Mouse (Mus musculus): Measurements from ENCODE around the gene Tfap2a.

Tfap2a gene

DNA sequence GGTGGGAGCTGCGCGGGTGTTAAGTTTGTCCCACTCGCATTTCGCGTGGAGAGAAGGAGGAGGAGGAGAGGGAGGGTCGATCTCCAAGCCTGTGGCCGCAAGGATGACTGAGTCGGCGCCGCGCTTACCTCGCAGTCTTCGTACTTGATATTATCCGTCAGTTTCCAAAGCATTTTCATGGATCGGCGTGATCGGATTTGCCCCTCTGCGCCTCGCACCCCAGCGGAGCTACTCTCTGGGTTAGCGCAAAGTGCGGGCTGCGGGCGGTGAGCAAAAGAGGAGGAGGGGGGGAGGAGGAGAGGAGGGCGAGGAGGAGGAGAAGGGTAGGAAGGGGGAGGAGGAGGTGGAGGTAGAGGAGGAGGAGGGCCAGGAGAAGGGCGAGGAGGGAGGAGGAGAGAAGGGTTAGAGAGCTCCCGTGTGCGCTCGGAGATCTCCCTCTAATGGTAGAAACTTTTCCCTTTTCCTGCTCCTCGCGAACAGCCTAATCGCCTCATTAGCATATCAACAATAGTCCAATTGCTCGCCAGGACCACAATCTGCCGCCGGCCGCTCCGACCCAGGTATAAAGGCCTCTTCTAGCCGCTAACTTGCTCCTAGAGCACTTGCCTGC, 4.5 kb downstream of the Tfap2a start:
- DNase-seq (ENCODE audit: low spot score), result no peak

DNA sequence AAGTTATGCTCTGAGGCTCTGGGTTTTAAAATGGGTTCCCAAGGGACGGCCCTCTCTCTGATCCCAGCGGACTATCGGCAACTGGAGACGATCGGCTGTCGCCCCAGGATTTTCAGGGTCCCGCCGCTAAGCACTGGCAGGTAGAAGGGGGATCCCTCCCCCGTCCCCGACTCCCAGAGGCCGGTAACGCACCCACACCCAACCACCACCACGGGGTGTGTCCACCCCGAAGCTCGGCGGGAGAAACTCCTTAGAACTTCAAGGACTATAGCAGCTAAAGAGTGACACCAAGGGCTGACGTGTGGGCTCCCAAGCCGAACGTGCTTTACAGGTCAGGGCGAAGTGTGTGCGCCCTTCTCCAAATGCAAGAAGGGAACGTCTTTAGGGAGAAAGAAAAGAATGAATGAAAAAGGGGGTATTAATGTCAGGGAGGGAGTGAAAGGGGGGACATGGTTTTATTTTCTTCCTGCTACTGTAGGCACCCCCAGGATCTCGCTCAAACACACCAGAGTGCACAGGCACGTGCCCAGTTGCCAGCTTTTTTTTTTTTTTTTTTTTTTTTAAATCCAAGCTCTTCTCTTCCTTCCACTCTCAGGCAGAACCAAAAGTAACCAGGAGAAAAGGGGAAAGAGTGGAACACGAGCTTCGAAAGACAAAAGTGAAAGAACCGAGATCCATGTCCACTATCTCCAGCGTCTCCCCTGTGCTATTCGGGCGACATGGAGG, 5.2 kb downstream of the Tfap2a start:
- no peak for DNase-seq (ENCODE audit: low spot score)

DNA sequence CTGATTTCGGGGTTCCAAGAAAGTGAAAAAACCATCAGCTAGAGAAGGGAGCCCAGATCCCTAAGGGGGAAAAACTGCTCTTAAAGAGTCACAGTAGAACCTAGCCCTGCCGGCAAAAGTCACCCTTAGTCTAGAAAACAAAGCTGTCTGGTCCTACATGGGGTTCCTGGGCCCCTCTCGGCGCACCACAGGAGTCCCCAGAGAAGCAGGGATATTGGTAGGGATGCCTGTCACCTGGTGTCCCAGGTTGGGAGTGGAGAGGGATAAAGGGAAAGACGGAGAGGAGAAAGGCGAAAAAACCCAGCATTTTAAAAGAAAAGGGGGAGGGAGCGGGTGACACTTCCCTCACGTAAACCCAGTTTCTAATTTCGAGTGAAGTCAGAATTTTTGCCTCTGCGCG, 6.1 kb downstream of the Tfap2a start:
- DNase-seq (ENCODE audit: low spot score), result no peak

DNA sequence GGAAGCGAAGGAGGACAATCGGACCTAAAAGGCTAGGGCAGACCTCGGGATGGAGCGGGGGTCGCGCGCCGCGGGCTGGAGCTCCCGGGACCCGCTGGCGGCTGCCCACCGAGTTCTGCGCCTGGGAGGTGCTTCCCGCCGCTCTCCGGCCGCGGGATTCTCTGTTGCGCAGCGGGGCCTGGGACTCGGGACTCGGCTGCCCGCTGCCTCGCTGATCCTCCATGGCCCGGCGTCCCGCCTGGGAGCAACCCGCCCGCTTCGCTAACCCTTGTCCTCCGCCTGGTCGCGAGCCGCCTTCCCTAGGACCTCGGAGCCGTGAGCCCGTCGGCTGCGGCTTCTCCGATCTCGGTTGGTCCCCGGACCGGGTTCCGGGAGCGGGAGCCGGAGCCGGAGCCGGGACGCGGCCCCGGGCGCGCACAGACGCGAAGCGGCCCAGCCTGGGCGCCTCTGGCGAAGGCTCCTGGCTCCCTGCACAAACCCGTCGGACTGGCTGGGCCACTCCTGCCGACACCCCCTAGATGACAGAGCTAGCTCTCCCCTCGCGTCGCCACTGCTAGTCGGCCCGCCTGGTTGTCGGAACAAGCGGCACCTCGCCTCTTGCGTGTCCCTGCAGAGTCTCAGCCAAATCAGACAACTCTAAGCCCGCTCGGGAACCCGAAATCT, 6.9 kb downstream of the Tfap2a start:
- DNase-seq (ENCODE audit: low spot score), result no peak

DNA sequence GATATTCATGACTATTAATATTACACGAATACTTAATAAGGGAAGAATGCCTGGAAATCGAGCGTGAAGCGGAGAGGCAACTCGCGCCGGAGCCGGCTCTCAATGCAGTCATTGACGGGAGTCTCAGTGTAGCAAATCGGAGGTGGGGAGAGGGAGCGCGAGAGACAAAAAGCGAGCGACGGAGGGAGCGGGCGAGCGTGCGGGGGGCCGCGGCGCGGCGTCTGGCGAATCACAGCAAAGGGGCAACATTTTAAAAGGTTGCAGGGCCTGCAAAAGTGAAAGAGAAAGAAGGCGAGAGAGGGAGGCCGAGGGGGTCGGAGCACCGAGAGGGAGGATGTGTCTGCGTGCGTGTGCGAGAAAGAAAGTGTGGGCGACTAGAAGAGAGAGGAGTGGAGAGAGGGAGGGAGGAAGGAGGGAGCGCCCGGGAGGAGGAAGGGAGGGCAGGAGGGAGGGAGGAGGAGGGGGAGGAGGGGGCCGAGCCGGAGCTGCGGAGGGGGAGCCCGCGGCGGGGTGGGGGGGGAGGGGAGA, 7.5 kb downstream of the Tfap2a start:
- no peak for DNase-seq (ENCODE audit: low spot score)

DNA sequence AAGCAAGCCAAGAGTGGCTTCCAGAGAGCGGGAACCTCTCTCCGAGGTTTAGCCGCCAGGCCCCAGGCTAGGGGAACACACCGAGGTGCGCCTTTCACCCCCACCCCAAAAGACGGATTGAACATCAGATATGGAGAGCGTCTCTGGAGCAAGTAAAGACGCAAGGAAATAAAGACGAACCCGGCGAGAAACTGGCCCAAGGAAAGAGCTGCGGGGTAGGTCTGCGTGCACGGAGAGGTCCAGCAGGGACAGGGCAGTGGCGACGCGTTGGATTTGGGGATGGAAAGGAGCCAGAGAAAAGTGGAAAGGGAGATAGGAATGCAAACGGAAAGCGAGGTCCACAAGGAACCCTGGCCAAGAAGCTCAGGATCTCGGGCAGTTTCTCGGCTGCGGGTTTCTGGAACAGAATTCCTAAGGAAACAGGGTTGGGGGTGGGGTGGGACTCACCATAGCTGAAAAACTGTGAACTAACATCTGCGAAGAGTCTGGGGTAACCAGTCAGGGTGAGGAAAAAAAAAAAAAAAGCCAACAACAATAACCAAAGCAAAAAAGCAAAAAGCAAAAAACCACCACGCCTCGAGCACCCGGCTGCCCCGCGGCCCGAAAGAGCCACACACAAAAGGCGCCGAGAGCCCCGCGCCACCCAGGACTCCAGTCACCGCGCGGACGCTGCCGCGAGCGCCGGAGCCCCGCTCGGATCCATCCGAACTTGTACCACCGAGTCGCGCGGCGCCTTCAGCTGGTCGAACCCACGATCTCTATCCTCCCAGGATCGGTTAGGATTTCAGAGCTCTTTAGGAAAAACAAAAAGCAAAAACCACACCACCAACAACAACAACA, 8.4 kb downstream of the Tfap2a start:
- DNase-seq (ENCODE audit: low spot score), result no peak

DNA sequence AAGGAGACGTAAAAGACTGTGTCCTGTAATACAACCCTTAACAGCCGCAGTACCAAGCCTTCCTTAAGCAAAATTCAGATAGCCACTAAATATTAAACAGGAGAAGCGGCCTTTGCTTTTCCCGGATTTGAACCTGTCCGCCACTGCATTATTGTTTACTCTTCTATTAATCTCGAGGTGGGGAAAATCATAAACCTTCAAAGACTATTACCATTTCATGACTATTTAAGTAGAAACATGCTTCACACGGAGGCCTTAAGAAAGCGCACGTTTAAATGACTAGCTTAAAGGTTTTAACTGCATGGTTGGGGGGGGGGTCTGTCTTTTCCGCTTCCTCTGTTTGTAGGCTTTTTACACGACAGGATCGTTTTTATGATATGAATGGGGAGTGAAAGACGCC, 9.1 kb downstream of the Tfap2a start:
- no peak for DNase-seq (ENCODE audit: low spot score)

DNA sequence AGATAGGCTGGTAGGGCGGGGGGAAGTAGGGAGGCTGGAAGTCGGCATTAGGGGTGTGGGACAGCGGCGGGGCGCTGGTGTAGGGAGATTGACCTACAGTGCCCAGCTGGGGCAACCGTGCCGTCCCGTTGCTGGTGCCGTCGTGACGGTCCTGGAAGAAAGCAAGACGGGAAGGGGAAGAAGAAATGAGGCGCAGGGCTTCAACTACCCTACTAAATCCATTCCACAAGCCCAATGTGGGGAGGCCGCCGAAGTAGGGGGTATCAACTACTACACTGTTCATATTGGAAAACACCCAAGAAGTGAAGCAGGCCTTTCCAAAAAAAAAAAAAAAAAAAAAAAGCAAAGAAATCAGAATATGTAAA, 9.6 kb downstream of the Tfap2a start:
- DNase-seq (ENCODE audit: low spot score), result no peak

DNA sequence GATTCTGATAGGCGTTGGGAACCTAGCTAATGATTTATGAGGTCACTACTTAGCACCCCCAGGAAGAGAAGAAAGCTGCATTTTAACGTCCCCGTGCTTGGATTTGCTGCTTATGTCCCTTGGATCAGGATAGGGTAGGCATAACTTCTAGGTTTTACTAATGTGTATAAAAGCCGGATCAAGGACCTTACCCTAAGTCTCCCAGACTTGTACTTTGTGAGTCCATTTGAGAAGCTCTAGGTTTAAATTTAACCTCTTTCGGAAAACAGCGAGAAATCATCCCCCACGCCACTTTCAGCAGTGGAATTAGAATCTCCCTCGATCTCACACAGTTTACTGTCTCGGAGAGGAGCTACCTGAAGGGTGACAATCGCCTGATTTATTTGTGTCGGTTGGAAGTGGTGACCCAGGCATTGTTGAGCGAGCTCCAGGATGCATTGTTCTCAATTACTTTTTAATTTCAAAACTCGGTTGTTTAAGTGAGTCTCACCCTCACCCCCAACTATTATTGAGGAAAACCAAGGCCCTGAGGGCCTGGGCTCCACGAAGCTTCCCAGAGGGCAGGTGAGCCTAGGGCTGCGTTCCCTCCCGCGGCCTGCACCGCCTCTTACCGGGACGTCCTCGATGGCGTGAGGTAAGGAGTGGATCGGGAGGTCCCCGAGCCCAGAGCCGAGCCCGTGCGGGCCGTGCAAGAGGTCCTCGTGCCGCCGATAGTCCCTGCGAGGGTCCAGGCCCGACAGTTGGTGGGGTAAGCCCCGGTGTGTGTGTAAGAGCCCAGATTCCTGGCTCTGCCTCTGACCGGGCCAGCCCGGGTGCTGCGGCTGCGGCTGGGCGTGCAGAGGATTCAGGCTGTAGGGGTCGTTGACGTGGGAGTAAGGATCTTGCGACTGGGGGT, 10.2 kb downstream of the Tfap2a start:
- DNase-seq (ENCODE audit: low spot score), result no peak

DNA sequence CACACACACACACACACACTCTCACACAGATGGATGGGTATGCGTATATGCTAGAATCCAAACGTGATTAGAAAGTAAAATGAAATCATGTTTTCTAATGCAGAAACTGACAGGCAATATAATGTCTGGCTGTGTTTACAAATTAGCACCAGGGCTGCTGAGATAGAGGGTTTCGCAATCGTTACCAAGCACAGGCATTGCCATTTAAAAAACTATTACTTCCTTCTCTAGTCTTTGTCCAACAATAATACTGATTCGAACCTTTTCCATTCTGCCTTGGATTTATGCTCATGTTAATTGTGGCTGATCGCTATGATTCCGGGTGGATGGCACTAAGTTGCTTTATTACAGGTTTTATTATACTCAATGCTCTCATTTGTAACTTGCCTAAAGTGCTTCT, 12.3 kb downstream of the Tfap2a start:
- no peak for DNase-seq (ENCODE audit: low spot score)

DNA sequence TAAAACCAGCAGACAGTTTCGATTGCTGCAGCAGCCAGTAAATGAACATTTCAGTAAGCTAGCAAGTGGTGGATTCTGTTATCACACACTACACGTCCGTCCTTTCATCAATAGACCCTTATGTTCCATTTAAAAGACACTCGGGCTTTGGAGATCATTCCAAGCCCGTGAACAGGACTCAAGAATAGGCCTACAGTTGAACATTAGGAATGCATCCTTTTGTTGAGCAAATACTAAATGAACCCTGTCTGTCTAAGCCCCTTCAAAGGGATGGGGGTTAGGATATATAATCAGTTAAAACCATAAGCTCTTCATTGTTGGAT, 14.6 kb downstream of the Tfap2a start:
- no peak for DNase-seq (ENCODE audit: low spot score)

DNA sequence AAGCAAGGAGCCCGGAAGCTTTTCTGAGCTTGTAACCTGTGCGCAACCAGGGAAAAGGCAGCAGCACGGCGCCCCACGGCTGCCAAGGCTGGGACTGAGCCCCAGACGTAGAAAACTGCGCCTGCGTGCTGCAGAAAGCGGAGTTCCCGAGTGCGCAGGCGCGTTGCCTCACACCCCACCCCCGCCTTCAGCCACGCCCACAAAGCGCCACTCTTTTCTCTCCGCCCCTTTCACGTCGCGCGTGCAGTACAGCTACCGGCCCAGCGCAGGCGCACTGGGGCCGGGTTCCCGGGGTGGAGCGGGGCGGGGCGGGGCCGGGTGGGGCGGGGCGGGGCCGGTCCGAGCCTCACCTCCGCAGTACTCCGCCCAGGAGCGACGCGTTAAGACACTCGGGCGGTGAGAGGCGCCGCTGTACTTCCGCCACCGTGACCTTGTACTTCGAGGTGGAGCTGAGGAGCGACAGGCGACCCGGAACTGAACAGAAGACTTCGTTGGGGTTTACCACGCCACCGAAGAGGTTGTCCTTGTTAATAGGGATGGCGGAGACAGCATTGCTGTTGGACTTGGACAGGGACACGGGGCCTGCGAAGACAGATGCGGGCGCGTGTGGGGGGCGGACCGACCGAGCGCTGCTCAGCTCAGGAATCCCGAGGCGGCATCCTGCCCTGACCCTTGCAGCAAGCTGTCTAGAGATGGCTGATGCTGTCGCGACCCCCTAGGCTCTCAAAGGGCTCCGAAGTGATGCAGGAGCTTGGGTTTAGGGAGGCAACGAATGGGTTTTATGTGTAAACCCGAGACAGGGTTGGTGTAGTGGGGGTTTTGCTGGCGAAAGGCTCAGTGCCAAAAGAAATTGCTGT, 15.2 kb downstream of the Tfap2a start:
- peak; percentile 71 for DNase-seq (ENCODE audit: low spot score)

DNA sequence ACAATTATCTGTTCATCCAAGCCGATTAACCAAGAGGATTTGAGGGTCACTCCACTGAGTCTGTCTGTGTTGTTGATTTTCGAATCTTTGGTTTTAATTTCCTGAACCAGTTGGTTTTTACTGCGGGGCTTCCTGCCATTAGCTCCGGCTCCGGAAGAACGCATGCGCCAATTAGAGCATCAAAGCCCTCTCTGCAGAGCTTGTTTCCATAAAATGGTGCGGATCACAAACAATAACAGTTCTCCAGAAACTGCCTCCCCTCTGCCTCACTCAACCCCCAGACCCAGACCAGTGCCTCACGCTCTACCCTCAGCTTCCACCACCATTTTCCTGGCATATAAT, 18.5 kb downstream of the Tfap2a start:
- no peak for DNase-seq (ENCODE audit: low spot score)

DNA sequence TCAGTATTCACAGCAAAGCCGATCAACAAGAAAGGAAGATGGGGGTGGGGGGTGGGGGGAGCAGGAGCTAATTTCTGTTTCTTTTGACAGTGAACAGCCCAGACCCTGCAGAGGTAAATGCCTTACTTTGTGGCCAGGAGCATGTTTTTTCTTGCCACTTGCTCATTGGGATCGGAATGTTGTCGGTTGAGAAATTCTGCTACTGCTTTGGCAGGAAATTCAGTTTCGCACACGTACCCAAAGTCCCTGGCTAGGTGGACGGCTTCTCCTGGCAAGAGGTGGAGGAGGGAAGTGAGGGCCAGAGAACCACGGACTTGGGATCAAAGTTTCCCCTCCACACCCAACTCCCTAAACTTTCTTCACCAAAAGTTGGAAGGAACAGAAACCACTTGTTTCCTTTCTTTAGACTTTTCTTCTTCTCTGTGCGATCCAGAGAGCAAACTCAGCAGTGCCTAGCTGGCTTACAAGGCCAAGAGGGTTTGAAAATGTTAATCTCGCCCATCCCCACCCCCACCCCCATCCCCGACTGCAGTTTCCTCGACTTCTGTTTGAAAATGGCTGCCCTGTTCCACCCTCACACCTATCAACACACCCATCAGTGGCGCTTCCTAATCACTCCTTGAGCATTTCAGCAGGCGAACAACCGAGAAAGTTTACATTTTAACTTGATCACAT, 19.0 kb downstream of the Tfap2a start:
- no peak for DNase-seq (ENCODE audit: low spot score)

DNA sequence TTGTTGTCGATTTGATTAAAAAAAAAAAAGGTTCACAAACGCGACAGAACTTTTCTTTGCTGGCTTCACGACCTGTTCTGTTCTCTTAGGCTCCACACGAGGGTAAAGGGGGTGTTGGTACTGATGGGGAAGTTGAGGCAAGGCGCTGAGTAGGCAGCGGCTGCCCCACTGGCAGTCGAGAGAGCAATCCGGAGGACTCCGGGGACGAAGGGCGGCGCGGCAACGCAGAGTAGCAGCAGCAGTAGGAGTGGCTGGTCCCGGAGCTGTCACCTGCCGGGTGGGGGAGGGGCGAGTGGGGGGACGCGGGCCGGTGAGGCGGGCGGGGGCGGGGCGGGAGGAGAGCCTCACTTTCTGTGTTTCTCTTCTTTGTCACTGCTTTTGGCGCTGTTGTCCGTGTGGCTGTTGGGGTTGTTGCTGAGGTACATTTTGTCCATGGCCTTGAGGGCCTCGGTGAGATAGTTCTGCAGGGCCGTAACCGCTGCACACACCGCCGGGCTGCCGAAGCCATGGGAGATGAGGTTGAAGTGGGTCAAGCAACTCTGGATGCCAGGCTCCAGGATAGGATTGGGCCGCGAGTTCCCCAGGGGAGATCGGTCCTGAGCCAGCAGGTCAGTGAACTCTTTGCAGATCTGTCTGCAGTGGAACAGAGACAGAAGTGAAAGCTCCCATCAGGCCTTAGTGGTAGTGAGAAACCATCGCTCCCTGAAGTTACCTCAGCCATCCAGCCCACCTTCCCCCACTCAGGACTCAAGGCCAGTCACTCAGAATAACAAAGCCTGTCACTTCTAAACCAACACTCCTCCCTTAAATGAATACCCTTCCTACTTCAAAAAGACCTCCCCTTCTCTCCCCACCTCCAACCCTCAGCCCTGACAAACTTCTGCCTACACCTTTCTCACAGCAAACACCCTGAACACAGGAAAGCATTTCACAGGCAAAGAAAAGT, 21.1 kb downstream of the Tfap2a start:
- no peak for DNase-seq (ENCODE audit: low spot score)

DNA sequence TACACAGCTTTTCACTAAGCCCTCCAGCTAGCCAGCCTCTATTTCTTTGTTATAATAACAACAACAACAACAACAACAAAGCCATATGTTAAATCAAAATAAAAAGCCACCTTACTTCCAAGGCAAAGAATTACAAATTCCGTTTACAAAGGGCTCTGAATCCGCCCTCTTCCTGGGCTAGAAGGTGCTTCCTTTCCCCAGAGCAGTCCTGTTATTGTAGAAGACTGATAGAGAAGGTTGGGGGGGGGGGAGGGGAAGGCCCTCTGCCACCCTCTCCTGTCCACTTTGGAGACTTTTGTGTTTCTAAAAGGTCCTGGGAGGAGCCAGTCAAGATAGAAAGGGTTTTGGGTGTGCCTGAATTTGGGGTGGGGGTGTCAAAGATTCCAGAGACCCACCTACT, 23.6 kb downstream of the Tfap2a start:
- no peak for DNase-seq (ENCODE audit: low spot score)

DNA sequence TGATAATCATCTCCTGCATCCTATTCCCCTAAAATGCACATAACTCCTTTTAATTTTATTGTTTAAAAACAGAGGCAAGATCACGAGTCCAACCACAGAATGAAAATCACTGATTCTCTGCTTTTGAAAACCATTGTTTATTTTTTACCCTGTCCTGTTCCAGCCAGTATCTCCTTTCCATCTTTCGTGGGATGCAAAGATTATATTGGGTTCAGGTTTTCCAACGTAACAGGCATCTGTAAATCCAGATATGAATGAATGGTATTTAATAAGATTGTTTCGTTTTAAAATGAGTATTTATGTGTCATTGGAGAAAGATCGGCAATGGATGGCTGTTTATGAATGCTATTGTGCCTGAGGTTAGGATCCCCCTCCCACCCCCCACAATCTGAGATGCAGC, 24.5 kb downstream of the Tfap2a start:
- no peak for DNase-seq (ENCODE audit: low spot score)

DNA sequence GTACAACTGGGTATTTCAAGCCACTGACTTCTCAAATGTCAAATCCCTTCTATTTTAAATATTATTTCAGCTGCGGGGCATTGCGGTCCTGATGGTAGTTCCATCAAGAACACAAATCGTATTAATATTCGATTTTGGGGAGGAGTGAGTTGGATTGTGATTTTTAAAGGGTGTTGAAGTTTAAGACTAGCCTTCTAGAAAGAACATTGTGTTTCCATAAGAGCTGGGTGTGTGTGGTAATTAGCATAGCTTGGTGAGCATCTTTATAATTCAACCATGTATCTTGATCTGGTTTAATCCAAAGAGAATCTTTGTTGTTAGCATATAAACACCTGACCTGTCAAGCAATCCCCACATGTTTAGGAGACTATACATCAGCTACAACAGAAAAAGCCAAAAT, 24.9 kb downstream of the Tfap2a start:
- DNase-seq (ENCODE audit: low spot score), result no peak

DNA sequence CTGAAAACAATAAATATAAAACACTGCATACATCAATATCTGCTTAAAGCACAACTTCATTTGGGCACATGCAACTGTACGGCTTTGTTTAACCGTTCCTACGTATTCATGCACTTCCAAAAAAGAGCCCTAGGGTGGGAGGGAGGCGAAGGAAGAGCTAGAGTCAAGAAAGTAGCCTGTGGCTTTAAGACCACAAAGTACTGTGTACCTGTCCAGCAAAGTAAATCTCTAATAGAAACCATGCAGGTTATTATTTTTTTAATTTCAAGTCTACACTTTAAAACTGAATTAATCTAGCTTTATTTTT, 25.7 kb downstream of the Tfap2a start:
- no peak for DNase-seq (ENCODE audit: low spot score)
